Mouse (Mus musculus): ENCODE data around the gene Fastkd3. TPM values are rescaled to one million over a fixed set of nuclear protein-coding genes. Genes with fewer than 3 reads are reported as not detected.

The Fastkd3 gene
- polyA plus RNA-seq, 1 experiment from 2014 or later = 21.8 TPM

DNA sequence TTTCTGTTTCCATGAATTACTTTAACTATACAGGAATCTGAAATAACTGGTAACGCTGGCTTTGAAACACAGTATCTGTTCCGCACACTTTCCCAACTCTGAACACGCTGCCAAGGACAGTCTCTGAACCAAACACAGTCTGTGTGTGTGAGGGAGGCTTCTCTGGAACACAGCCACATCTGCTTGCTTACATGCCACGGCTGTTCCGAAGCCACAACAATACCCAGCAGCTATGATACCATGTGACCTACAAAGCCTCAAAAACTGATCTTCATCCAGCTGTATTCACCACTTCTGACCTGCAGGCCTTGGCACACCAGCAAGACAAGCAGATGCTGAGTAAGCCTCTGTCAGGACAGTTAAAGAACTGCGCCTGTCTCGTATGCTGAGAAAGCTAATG lies 4.1 kb upstream of the Fastkd3 start:
- no peak overlapping the region for H3K27ac ChIP-seq (ENCODE audit: low read length)
- 76% methylated on average over 7 of the region's 7 CpGs for WGBS
- H3K36me3 ChIP-seq (ENCODE audit: control insufficient read depth, insufficient read depth) = peaks cover 18% of the 10 kb centered on the region
- no peaks in the 10 kb centered on the region for H3K27me3 ChIP-seq (ENCODE audit: control insufficient read depth, insufficient read depth, low read length)
- peaks cover 18% of the 10 kb centered on the region for H3K4me1 ChIP-seq (ENCODE audit: control insufficient read depth, insufficient read depth, low read length)
- no peaks in the 10 kb centered on the region for H3K9me3 ChIP-seq (replicated peaks; ENCODE audit: control insufficient read depth, low read length)
- no peak overlapping the region for H3K4me2 ChIP-seq (ENCODE audit: low read depth, low read length)
- H3K4me3 ChIP-seq (ENCODE audit: low read length) = no peak overlapping the region
- no peak for ATAC-seq (replicated peaks; ENCODE audit: extremely low read depth, insufficient read depth, low FRiP score)
- H3K9ac ChIP-seq (ENCODE audit: low read length) = no peak overlapping the region

DNA sequence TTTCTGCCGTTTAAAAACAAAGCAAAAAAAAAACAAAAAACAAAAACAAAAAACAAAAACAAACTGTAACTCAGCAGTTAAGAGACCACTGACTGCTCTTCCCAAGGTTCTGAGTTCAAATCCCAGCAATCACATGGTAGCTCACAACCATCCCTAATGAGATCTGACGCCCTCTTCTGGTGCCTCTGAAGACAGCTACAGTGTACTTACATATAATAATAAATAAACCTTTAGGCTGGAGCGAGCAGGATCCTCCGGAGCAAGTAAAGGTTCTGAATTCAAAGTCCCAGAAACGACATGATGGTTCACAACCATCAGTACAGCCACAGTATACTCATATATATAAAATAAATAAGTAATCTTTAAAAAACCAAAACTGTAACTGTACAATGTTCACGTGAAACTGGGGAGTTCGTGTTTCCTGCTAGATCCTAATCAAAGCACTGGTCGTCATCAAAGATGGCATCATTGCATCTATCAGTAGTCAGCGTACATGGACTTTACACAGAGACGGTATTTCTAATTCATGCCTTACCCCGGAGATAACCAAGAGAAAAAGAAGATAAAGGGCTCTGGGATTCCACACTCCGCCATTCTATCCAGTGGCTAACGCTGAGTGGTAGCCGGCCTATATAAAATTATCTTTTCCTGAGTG lies 821 bp upstream of the Fastkd3 start:
- Histone ChIP-seq H3K9ac (ENCODE audit: low read length) (peak overlapping the region; percentile 92), H3K9me3 (replicated peaks; ENCODE audit: control insufficient read depth, low read length) (no peaks in the 10 kb centered on the region), H3K27ac (ENCODE audit: low read length) (peak overlapping the region; percentile 84), H3K4me3 (ENCODE audit: low read length) (peak overlapping the region; percentile 96), H3K4me1 (ENCODE audit: control insufficient read depth, insufficient read depth, low read length) (peaks cover 15% of the 10 kb centered on the region), H3K27me3 (ENCODE audit: control insufficient read depth, insufficient read depth, low read length) (no peaks in the 10 kb centered on the region), H3K4me2 (ENCODE audit: low read depth, low read length) (peak overlapping the region; percentile 84), H3K36me3 (ENCODE audit: control insufficient read depth, insufficient read depth) (peaks cover 40% of the 10 kb centered on the region)
- 22% methylated on average over 14 of the region's 14 CpGs for WGBS
- ATAC-seq (replicated peaks; ENCODE audit: extremely low read depth, insufficient read depth, low FRiP score) = no peak

DNA sequence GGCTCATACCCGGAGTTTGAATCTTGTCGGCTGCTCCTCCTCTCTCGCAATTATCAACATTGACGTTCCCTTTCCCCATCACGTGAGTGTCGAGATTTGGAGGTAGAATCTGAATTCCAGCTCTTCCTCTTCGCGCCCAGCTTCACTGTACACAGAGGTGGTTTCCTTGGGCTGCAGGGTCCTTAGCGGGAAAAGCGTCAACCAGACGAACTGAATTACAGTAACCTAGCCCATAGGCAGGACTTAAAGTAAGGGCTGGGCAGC lies 415 bp downstream of the Fastkd3 start:
- ATAC-seq (replicated peaks; ENCODE audit: extremely low read depth, insufficient read depth, low FRiP score) = 0 out of 2 replicates have a peak, but pooled peaks have one; percentile 0
- 0% methylated on average over 11 of the region's 11 CpGs for WGBS
- H3K27me3 ChIP-seq (ENCODE audit: control insufficient read depth, insufficient read depth, low read length) = no peaks in the 10 kb centered on the region
- H3K4me1 ChIP-seq (ENCODE audit: control insufficient read depth, insufficient read depth, low read length) = peaks cover 15% of the 10 kb centered on the region
- H3K4me3 ChIP-seq (ENCODE audit: low read length) = peak overlapping the region; percentile 96
- H3K4me2 ChIP-seq (ENCODE audit: low read depth, low read length) = peak overlapping the region; percentile 84
- H3K27ac ChIP-seq (ENCODE audit: low read length) = peak overlapping the region; percentile 76
- peak overlapping the region; percentile 92 for H3K9ac ChIP-seq (ENCODE audit: low read length)
- no peaks in the 10 kb centered on the region for H3K9me3 ChIP-seq (replicated peaks; ENCODE audit: control insufficient read depth, low read length)
- peaks cover 32% of the 10 kb centered on the region for H3K36me3 ChIP-seq (ENCODE audit: control insufficient read depth, insufficient read depth)

DNA sequence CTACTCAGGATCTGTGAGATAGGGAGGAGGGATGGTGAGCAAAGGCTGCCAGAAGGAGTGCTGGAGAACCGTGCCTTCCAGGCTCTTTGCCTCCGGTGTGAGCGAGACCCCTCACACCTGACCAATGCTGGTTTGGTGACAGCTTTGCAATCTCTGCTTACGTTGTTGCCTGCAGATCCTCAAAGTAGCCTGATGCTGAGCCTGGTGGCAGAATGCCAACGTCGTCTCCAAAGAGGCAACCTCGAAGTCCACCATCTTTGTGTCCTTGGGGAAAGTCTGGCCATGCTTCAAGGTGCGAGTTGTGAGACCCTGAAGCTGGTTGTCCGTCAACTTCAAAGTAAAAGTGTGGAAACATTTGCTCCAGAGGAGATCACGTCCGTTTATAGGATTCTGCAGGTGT lies 1.9 kb downstream of the Fastkd3 start:
- ATAC-seq (replicated peaks; ENCODE audit: extremely low read depth, insufficient read depth, low FRiP score) = no peak
- H3K36me3 ChIP-seq (ENCODE audit: control insufficient read depth, insufficient read depth) = peaks cover 43% of the 10 kb centered on the region
- H3K4me1 ChIP-seq (ENCODE audit: control insufficient read depth, insufficient read depth, low read length) = peaks cover 15% of the 10 kb centered on the region
- 89% methylated on average over 11 of the region's 11 CpGs for WGBS
- no peak overlapping the region for H3K27ac ChIP-seq (ENCODE audit: low read length)
- H3K9ac ChIP-seq (ENCODE audit: low read length) = no peak overlapping the region
- H3K27me3 ChIP-seq (ENCODE audit: control insufficient read depth, insufficient read depth, low read length) = no peaks in the 10 kb centered on the region
- no peaks in the 10 kb centered on the region for H3K9me3 ChIP-seq (replicated peaks; ENCODE audit: control insufficient read depth, low read length)
- H3K4me2 ChIP-seq (ENCODE audit: low read depth, low read length) = no peak overlapping the region
- no peak overlapping the region for H3K4me3 ChIP-seq (ENCODE audit: low read length)

DNA sequence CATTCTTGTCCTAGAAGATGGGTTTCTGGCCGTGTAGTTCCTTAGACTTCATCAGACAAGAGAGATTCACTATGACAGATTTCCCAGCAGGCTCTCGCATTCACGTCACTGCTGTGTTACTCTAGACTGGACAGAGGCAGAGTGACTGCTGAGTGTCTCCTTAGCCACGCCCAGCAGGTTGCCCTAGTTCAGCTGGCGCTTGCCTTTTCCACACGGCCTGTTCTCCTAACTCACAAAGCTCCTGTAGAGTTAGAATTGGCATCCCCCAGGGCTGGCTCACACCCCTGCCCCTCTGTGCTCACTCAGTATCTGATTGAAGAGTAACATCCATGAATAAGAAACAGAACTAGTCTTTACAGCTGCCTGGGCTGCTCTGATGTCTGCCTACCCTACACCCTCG lies 3.4 kb downstream of the Fastkd3 start:
- ATAC-seq (replicated peaks; ENCODE audit: extremely low read depth, insufficient read depth, low FRiP score) = no peak
- Histone ChIP-seq H3K4me2 (ENCODE audit: low read depth, low read length) (no peak overlapping the region), H3K36me3 (ENCODE audit: control insufficient read depth, insufficient read depth) (peaks cover 52% of the 10 kb centered on the region), H3K27ac (ENCODE audit: low read length) (no peak overlapping the region), H3K9me3 (replicated peaks; ENCODE audit: control insufficient read depth, low read length) (no peaks in the 10 kb centered on the region), H3K9ac (ENCODE audit: low read length) (no peak overlapping the region), H3K4me3 (ENCODE audit: low read length) (no peak overlapping the region), H3K27me3 (ENCODE audit: control insufficient read depth, insufficient read depth, low read length) (no peaks in the 10 kb centered on the region), H3K4me1 (ENCODE audit: control insufficient read depth, insufficient read depth, low read length) (peaks cover 15% of the 10 kb centered on the region)
- WGBS = 87% methylated on average over 7 of the region's 7 CpGs

DNA sequence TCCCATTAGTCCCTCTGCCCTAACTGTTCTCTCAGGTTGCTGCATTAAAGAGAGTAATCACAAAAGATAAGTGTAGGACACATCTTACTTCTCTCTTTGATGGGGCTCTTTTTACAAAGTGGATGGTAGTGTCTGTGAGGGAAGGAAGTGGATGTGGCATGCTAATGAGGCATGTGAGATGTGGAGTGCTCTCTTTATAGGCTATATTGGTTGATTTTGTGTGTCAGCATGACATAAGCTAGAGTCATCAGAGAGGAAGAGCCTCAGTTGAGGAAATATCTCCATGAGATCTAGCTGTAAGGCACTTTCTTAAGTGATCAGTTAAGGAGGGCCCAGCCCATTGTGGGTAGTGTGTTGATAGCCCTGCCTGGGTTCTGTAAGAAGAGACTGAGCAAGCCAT lies 6.3 kb downstream of the Fastkd3 start:
- Histone ChIP-seq H3K27ac (ENCODE audit: low read length) (no peak overlapping the region), H3K4me3 (ENCODE audit: low read length) (no peak overlapping the region), H3K27me3 (ENCODE audit: control insufficient read depth, insufficient read depth, low read length) (no peaks in the 10 kb centered on the region), H3K9ac (ENCODE audit: low read length) (no peak overlapping the region), H3K36me3 (ENCODE audit: control insufficient read depth, insufficient read depth) (peaks cover 77% of the 10 kb centered on the region), H3K9me3 (replicated peaks; ENCODE audit: control insufficient read depth, low read length) (no peaks in the 10 kb centered on the region), H3K4me2 (ENCODE audit: low read depth, low read length) (no peak overlapping the region), H3K4me1 (ENCODE audit: control insufficient read depth, insufficient read depth, low read length) (0 out of 2 replicates have a peak, but pooled peaks cover 2% of the 10 kb centered on the region)
- no peak for ATAC-seq (replicated peaks; ENCODE audit: extremely low read depth, insufficient read depth, low FRiP score)

DNA sequence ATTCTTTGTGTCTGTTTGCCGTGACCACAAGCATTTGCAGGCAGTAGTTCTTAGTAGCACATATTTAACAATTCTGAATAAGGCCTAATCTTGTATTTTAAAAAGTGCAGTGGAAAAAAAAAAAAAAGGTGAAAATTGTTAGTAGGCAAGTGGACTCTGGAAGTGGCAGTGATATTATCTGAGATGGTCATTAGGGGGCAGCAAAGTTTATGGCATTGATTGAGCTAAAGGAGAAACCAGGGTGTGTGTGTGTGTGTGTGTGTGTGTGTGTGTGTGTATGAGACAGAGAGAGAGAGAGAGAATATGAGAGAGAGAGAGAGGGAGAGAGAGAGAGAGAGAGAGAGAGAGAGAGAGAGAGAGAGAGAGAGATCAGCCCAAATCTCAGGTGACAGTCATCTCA lies 11.8 kb downstream of the Fastkd3 start:
- Histone ChIP-seq H3K36me3 (ENCODE audit: control insufficient read depth, insufficient read depth) (peaks cover 38% of the 10 kb centered on the region), H3K4me1 (ENCODE audit: control insufficient read depth, insufficient read depth, low read length) (no peaks in the 10 kb centered on the region), H3K4me3 (ENCODE audit: low read length) (no peak overlapping the region), H3K27ac (ENCODE audit: low read length) (no peak overlapping the region), H3K9me3 (replicated peaks; ENCODE audit: control insufficient read depth, low read length) (no peaks in the 10 kb centered on the region), H3K27me3 (ENCODE audit: control insufficient read depth, insufficient read depth, low read length) (peaks cover 7% of the 10 kb centered on the region; the same call in 1 of the 2 replicates), H3K9ac (ENCODE audit: low read length) (no peak overlapping the region), H3K4me2 (ENCODE audit: low read depth, low read length) (no peak overlapping the region)
- no peak for ATAC-seq (replicated peaks; ENCODE audit: extremely low read depth, insufficient read depth, low FRiP score)
- 68% methylated on average over 1 of the region's 1 CpGs for WGBS

DNA sequence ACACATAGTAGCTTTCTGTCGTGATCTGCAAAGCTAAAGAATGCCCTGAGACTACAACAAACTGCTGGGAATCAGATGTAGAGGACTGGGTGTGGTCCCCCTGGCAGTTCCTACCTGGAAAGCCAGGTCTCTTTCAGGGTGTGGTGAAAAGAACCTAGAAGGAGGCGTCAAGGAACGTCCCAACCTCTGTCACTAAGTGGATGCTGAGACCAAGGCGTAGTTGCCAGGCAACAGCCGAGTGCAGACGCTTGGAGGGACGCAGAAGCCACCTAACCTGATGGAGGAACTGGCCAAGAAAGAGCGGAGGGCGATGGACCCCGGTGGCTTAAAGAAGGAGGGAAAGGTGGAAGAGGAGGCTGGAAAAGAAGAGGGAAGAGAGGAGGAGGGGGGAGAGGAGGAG lies 15.2 kb downstream of the Fastkd3 start, which contains the start of gene 1700001L19Rik:
Gene 1700001L19Rik, plus strand, starts transcription at position 223 of the 400 bp plus-strand sequence.
- no peak for ATAC-seq (replicated peaks; ENCODE audit: extremely low read depth, insufficient read depth, low FRiP score)
- no peak within 1 kb of the TSS for H3K4me3 ChIP-seq (ENCODE audit: low read length)
- peak within 1 kb of the TSS; percentile 3; the same call in 1 of the 2 replicates for H3K4me2 ChIP-seq (ENCODE audit: low read depth, low read length)
- H3K9me3 ChIP-seq (replicated peaks; ENCODE audit: control insufficient read depth, low read length) = no peaks in the 10 kb centered on the region
- 12% methylated on average over 10 of the region's 10 CpGs for WGBS
- peaks cover 10% of the 10 kb centered on the region for H3K36me3 ChIP-seq (ENCODE audit: control insufficient read depth, insufficient read depth)
- H3K27ac ChIP-seq (ENCODE audit: low read length) = no peak within 1 kb of the TSS
- peaks cover 7% of the 10 kb centered on the region; the same call in 1 of the 2 replicates for H3K27me3 ChIP-seq (ENCODE audit: control insufficient read depth, insufficient read depth, low read length)
- H3K4me1 ChIP-seq (ENCODE audit: control insufficient read depth, insufficient read depth, low read length) = peaks cover 5% of the 10 kb centered on the region; the same call in 1 of the 2 replicates
- no peak within 1 kb of the TSS for H3K9ac ChIP-seq (ENCODE audit: low read length)

DNA sequence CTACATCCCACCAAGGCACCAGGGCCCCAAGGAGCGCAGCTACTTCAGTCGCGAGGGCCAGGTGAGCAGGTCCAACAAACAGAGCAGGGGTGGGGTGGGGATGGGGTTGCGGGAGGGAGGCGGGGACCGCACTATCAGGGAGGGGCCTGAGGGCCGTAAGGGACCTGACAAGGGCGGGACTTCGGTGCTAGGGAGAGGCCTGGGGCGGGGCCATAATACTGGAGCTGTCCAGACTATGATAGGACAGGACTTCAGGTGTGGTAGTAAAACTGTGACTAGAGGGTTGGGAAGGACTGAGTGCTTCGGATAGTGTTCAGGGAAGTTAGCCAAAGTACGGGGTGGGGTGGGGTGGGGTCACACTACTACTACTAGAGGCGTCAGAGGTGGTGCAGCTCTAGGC lies 15.6 kb downstream of the Fastkd3 start:
- H3K27me3 ChIP-seq (ENCODE audit: control insufficient read depth, insufficient read depth, low read length) = peaks cover 7% of the 10 kb centered on the region; the same call in 1 of the 2 replicates
- 21% methylated on average over 13 of the region's 13 CpGs for WGBS
- H3K9ac ChIP-seq (ENCODE audit: low read length) = no peak overlapping the region
- H3K36me3 ChIP-seq (ENCODE audit: control insufficient read depth, insufficient read depth) = peaks cover 6% of the 10 kb centered on the region
- peak overlapping the region; percentile 3; the same call in 1 of the 2 replicates for H3K4me2 ChIP-seq (ENCODE audit: low read depth, low read length)
- peaks cover 5% of the 10 kb centered on the region; the same call in 1 of the 2 replicates for H3K4me1 ChIP-seq (ENCODE audit: control insufficient read depth, insufficient read depth, low read length)
- H3K27ac ChIP-seq (ENCODE audit: low read length) = no peak overlapping the region
- H3K4me3 ChIP-seq (ENCODE audit: low read length) = no peak overlapping the region
- no peaks in the 10 kb centered on the region for H3K9me3 ChIP-seq (replicated peaks; ENCODE audit: control insufficient read depth, low read length)
- 0 out of 2 replicates have a peak, but pooled peaks have one; percentile 33 for ATAC-seq (replicated peaks; ENCODE audit: extremely low read depth, insufficient read depth, low FRiP score)
